Mouse (Mus musculus) lung, postnatal 36 days (tissue): Measurements from ENCODE around the gene AA467197.

Experiments used
- DNase-seq: peaks from one replicate; pipeline ENCODE4 v3.0.0; 2022; ENCODE audit warnings: mixed read lengths

Gene AA467197

GRCm38 (mm10) chr2:122638673-122639072 is 1.9 kb downstream of the AA467197 start:
- no peak for DNase-seq

- DNase-seq: peak; percentile 50
These were observed 15.6 kb downstream of the AA467197 start for GRCm38 (mm10) chr2:122652096-122653084.

DNA sequence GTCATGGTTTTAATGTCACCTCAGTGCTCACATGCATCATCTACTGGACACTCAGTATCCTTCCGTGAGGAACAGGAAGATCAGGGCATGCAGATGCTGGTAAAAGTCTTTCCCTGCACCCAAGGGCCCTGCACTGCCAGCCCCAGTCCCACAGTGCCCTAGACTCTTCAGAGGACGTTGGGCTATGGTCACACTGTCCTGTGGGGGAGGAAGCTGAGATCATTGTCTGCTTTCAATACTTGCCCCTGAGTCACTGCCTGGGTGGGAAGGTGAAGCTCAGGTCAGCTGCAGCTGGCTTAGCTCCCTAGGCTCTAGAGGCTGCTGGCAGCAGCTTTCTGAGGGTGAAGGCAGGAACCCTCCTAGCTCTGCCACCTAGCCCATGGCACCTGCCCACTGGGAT is 19.3 kb downstream of the AA467197 start:
- DNase-seq: no peak

- DNase-seq: no peak
These were observed 20.0 kb downstream of the AA467197 start for GRCm38 (mm10) chr2:122656767-122657166.

DNA sequence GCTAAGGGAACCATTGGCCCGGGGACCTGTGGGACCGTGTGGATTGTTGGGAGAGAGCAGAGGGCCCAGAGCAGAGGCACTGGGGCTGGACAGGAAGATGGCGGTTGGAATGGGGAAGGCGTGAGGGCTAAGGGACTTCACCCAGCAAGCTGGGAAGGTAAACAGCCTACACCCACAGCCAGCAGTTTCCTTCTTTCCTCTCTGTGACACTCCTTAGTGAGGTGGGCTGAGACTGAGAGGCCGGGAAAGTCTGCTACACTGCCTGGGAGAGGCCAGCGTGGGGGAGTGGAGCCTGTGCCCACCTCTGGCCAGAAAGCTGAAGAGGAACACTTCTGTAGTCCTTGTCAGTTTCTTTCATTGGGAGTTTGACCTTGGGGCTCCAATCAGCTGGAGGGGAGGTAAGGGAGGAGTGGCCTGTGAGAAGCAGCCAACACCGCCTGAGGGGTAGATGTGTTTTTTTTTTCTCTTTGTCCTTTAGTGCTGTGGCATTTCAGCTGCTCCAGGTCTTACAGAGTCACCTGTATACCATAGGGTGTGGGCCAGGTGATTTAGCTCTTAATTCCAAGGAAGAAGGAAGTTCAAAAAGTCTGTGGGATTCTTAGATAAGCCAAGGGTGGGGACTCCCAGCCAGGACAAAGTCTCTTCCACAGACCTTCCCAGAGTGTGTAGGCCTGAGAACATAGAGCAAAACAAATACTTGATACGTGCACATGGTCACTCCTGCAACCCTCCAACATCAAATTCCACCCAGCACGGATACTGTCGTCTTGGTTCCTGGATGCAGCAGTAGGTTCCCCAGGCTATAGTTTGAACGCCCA is 21.1 kb downstream of the AA467197 start:
- no peak for DNase-seq

- DNase-seq: no peak
These were observed 23.0 kb downstream of the AA467197 start for GRCm38 (mm10) chr2:122659825-122660224.

GRCm38 (mm10) chr2:122665253-122665972 is 28.6 kb downstream of the AA467197 start:
- no peak for DNase-seq

GRCm38 (mm10) chr2:122665973-122666875 is 29.4 kb downstream of the AA467197 start:
- DNase-seq: peak; percentile 67

GRCm38 (mm10) chr2:122667856-122668255 is 31.1 kb downstream of the AA467197 start:
- peak; percentile 45 for DNase-seq

DNA sequence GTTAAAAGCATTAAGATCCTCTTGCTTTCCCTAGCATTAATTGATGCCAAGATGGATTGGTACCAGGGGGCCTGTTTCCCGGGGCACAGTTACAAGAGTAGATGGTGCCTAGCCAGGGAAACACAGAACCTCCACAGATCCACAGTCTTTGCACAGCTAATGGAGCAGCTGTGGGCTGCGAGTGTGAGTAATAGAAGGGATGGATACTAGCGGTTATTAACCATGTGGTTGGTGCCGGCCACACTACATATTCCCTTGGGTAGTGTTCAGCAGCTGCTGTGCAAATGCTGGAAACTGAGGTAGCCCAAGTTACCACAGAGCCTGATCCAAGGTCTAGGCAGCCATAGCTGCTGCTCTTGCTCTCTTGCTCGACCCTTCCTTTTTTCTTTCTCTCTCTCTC is 34.9 kb downstream of the AA467197 start:
- no peak for DNase-seq

GRCm38 (mm10) chr2:122672841-122673240 is 36.1 kb downstream of the AA467197 start:
- DNase-seq: no peak

GRCm38 (mm10) chr2:122675126-122675525 is 38.3 kb downstream of the AA467197 start:
- no peak for DNase-seq

DNA sequence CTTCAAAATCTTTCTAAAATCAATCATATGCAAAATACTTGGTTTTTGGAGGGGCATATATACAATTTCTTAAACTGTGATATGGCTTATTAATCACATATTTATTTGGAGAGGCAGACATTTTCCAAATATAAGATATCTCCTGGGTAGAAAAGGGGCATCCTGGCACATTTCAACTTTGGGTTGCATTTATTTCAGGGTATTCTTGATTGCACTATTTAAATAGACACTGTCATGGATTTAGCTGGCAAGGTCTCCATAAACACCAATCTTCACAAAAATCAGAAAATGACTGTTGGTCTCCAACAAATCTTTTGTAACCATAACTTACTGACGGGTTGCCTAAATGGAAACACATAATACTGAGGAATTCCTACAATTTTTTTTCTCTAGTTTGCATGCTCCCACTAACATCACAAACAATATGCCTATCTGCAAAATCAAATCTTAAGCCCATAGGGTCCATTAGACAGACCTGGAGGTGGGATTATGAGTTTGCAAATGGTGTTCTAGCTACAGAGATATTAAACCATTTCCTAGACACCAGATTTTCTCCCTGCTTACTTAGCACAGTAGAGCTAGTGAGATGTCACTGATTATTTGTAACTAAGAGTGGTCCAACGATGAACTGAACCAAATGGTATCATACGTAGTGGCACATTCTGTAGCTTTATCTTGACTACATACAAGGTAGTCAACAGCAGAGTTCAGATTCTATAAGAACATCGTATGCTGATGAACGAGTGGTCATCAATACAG is 44.8 kb downstream of the AA467197 start:
- no peak for DNase-seq

DNA sequence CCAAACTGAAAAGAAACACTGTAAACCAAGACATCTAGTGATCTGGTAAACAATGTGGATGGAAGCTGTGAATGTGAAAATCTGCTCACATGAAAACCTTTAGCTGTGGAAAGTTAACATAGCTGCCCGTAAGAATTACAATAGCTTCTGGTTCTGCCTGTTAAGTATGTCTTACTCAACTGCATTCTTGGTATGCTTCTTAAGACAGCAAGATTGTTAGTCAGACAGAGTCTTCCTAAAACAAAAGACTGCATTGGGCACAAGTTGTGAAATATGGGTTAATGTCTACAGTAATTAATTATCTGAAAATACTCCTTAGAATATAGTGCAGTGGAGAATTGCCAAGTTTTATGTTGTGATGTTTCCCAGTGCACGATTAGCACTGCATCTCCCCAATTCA is 45.7 kb downstream of the AA467197 start:
- DNase-seq: no peak

- DNase-seq: no peak
These were observed 46.9 kb downstream of the AA467197 start for GRCm38 (mm10) chr2:122683641-122684040.

DNA sequence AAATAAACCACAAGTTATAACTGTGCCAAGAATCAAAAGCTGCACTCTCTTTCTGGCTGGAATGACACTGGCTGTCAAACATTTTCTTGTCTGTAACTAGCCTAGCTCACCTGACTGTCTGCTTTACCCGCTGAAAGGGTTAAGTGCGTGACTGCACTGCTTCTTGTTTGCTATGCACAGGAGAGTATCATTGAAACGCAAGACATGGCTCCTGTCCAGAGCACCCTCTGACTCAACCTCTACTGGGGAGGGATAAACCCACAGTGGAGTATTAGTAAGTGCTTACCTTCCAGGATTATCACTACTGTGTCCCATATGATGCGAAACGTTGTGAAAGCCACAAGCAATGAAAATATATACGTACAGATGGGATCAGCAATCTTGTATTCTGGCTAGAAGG is 49.9 kb downstream of the AA467197 start:
- DNase-seq: peak; percentile 73
